Mouse (Mus musculus) G1E (cell line): ENCODE results near the gene Trappc2. TPM values are rescaled to one million over a fixed set of nuclear protein-coding genes. Genes with fewer than 3 reads are reported as not detected.
A peak's percentile ranks its signal among the peaks of the same experiment; 100 is the strongest.

ENCODE experiments used
- ATAC-seq: 2 replicates; pipeline ENCODE4 v1.8.0; 2016; ENCODE audit warnings: mild to moderate bottlenecking; ENCODE audit not compliant: insufficient number of reproducible peaks, poor library complexity, low FRiP score, severe bottlenecking; ENCODE audit errors: extremely low read depth
- DNase-seq: peaks from one replicate; pipeline ENCODE4 v3.0.0; 2012; ENCODE audit warnings: low spot score
- H3K27me3 ChIP-seq: 2 replicates; pipeline ENCODE4 v1.6.1; 2012; ENCODE audit warnings: mild to moderate bottlenecking, low read length, inconsistent platforms; ENCODE audit not compliant: insufficient read depth
- H3K36me3 ChIP-seq: replicated peaks from 2 replicates; pipeline ENCODE3; 2012; ENCODE audit warnings: mild to moderate bottlenecking, inconsistent platforms
- H3K4me1 ChIP-seq: 2 replicates; pipeline ENCODE4 v1.6.1; 2012; ENCODE audit warnings: low read depth, low read length, inconsistent platforms, mixed read lengths; ENCODE audit not compliant: insufficient read depth
- H3K4me3 ChIP-seq: 2 replicates; pipeline ENCODE4 v1.5.1; 2012; ENCODE audit warnings: low read depth, mild to moderate bottlenecking, inconsistent platforms, low read length, moderate library complexity, mixed read lengths
- H3K9me3 ChIP-seq: replicated peaks from 2 replicates; pipeline ENCODE4 v1.6.1; 2012; ENCODE audit warnings: inconsistent platforms
- CTCF ChIP-seq: IDR thresholded peaks from 2 replicates; pipeline ENCODE4 v1.5.1; 2012; ENCODE audit warnings: low read depth, low read length, inconsistent platforms, mixed read lengths
- GATA1 ChIP-seq: IDR thresholded peaks from 2 replicates; pipeline ENCODE4 v1.6.1; 2012; ENCODE audit warnings: borderline replicate concordance, low read length, inconsistent platforms, mixed read lengths
- GATA2 ChIP-seq: IDR thresholded peaks from 2 replicates; pipeline ENCODE4 v1.6.1; 2012; ENCODE audit warnings: low read depth, low read length, inconsistent platforms, borderline replicate concordance
- POLR2AphosphoS5 ChIP-seq: IDR thresholded peaks from 2 replicates; pipeline ENCODE4 v1.6.1; 2012; ENCODE audit warnings: low read depth, low read length, inconsistent platforms; ENCODE audit not compliant: insufficient replicate concordance
- TAL1 ChIP-seq: conservative IDR thresholded peaks from 2 replicates; pipeline ENCODE4 v1.6.1; 2012; ENCODE audit warnings: low read depth, low read length, inconsistent platforms, mixed read lengths
- polyA plus RNA-seq: library from polyadenylated mRNA; stranded (reverse); fragments of >175 nt; gene quantifications from 2 replicates; pipeline ENCODE4 v1.2.3, GENCODE M21; 2012
- total RNA-seq, 2 experiments: library from RNA; stranded (forward) in 1 of 2; stranded (reverse) in 1 of 2; fragments of 200-1000 nt in 1 of 2; fragments of >200 nt in 1 of 2; fragmentation: Nextera tagmentation in 1 of 2; gene quantifications; 2 replicates each; pipeline ENCODE4 v1.2.3; 2014 to 2017

Gene Trappc2
- 11.7 and 14.0 TPM in 2 replicates for total RNA-seq (2014; fragmentation: Nextera tagmentation)
- 13.4 and 14.0 TPM in 2 replicates for total RNA-seq (2017)
- polyA plus RNA-seq = 0.13 and 0.26 TPM in 2 replicates

DNA sequence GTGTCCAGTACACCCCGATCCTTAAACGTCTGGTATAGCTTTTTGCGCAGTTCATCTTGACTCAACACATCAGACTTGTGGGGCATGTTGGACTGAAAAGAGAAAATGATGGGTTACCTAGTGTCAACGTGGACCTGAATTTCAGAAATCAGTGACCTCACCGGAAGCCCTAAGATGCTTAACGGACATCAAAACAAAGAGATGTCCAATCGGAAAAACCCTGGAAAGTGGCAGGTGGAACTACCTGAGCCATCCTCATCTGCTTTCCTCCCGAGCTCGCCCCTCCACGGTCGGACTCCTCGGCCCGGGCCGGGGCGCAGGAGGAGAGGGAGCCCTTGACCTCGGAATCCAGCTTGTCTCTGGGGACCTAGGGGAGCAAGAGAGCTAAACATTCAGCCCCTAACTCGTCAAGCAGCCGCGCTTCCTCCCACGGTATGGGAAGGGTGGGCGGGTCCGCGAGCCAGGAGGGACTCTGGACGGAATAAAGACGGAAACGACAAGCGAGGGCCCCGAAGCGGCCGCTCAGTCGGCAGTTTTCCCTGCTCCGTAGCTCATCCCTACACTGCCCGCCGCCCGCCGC lies at the start of gene Trappc2:
Gene Trappc2 (plus strand): TSS at position 539 of the 580 bp plus-strand sequence.
- peaks cover 4% of the 10 kb centered on the region for H3K4me1 ChIP-seq
- TF ChIP-seq TAL1 (no peak), GATA1 (no peak), POLR2AphosphoS5 (no peak), GATA2 (no peak), CTCF (no peak)
- no peaks in the 10 kb centered on the region for H3K9me3 ChIP-seq
- no peaks in the 10 kb centered on the region for H3K27me3 ChIP-seq
- DNase-seq (peak; percentile 5), ATAC-seq (no peak)
- peak within 1 kb of the TSS; percentile 79 for H3K4me3 ChIP-seq
- peaks cover 22% of the 10 kb centered on the region for H3K36me3 ChIP-seq

DNA sequence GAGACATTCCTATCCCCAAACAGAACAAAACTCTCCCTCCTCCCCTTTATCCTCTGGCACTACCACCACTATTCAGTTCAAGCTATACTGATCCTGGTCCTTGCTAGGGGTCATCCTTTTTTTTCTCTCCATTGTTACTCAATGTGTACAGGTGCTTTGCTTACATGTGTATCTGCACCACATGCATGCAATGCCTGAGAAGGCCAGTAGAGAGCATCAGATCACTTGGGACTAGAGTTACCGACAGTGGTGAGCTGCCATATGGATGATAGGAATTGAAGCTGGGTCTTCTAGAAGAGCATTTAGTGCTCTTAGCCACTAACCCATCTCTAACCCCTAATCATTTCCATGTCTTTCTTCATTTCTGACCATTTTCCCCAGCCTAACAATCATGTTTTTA lies 46.6 kb upstream of the Trappc2 start:
- Histone ChIP-seq H3K27me3 (no peaks in the 10 kb centered on the region), H3K4me3 (no peak overlapping the region), H3K36me3 (peaks cover 26% of the 10 kb centered on the region), H3K9me3 (no peaks in the 10 kb centered on the region), H3K4me1 (no peaks in the 10 kb centered on the region)
- ATAC-seq = no peak
- TF ChIP-seq GATA2 (no peak), POLR2AphosphoS5 (no peak)
- no peak for DNase-seq

DNA sequence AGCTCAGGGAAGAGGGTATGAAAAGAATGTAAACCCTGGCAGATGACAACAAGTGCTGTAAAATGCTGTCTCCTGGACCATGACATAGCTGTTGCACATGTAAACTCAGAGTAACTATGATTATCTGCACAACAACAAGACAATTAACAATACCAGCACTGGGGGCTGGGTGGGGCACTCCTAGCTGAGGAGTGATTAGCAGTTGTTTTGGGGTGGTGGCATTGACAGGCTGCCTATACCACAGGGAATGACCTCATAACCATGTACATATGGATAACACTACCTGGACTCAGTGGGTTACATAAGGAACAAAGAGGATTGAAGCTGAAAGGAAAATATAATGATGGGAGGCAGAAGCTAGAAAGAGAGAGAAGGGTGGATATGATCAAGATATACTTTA lies 32.5 kb upstream of the Trappc2 start:
- peaks cover 61% of the 10 kb centered on the region for H3K36me3 ChIP-seq
- ATAC-seq = no peak
- no peak for DNase-seq
- no peaks in the 10 kb centered on the region for H3K4me1 ChIP-seq
- TF ChIP-seq POLR2AphosphoS5 (no peak), TAL1 (no peak), GATA2 (no peak), GATA1 (no peak), CTCF (no peak)
- no peak overlapping the region for H3K4me3 ChIP-seq
- H3K9me3 ChIP-seq = no peaks in the 10 kb centered on the region
- H3K27me3 ChIP-seq = no peaks in the 10 kb centered on the region

DNA sequence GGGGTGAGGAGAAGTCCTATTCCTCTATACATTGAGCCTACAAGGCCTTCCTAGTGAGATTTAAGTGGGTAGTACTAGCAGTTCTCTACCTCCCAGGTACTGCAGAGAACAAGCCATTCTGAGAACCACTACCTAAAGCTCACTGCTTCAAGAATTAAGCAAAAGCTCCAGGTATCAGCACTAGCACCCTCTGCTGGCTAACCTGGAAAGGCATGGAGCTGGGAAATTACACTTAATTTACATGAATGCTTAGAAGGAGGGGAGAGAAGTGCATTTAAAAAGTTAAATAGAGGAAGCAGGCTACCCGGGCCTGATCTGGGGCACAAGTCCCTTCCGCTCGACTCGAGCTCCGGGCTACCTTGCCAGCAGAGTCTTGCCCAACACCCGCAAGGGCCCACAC lies 24.2 kb upstream of the Trappc2 start:
- no peaks in the 10 kb centered on the region for H3K4me1 ChIP-seq
- H3K36me3 ChIP-seq = peaks cover 18% of the 10 kb centered on the region
- ATAC-seq (no peak), DNase-seq (no peak)
- H3K4me3 ChIP-seq = no peak overlapping the region
- H3K27me3 ChIP-seq = no peaks in the 10 kb centered on the region
- H3K9me3 ChIP-seq = no peaks in the 10 kb centered on the region
- no peak for TF ChIP-seq GATA2

DNA sequence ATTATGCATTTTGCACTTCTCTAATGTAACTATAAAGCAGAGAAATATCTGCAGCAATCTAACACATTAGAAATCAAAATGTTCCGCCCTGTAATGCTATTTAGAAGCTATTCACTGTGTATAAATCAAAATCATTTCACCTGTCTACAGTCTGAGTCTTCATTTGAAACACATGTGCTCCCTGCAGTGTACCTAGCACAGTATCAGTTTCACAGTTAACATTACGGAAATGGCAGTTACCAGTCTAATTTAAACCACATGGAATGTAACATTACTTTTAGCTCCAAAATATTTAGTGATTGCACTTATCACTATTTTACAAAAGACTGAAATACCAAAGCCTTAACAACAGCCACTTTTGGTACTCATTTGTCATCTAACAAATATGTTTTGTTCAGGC lies 5.6 kb upstream of the Trappc2 start:
- peaks cover 4% of the 10 kb centered on the region for H3K4me1 ChIP-seq
- peaks cover 34% of the 10 kb centered on the region for H3K36me3 ChIP-seq
- no peak for DNase-seq
- H3K27me3 ChIP-seq = no peaks in the 10 kb centered on the region
- no peak for TF ChIP-seq GATA1
- ATAC-seq = no peak
- no peaks in the 10 kb centered on the region for H3K9me3 ChIP-seq
- no peak overlapping the region for H3K4me3 ChIP-seq

DNA sequence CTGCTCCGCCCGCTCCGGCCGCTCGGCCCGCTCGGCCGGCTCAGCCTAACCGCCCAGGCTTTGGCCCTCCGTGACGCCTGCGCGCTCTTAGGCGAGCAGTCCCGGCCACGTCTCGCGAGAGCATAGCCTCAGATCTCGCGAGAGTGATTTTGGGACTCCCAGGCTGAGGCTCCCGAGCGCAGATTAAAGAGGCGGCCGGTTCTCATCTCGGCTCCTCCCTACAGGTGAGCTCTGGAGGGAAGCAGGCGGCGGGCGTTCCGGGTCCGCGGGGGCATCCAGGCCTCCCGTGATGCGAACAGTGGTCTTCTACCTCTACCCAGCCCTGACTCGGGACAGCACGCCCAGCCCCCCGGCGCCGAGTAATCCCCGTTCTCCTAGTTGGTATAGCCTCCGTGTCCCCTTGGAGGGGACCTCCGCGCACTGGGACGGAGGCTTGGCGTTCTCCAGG lies 266 bp downstream of the Trappc2 start, which contains the start of gene Ofd1:
Gene Ofd1 (minus strand): TSS at position 89 of the 448 bp plus-strand sequence.
- peaks cover 19% of the 10 kb centered on the region for H3K36me3 ChIP-seq
- no peaks in the 10 kb centered on the region for H3K27me3 ChIP-seq
- DNase-seq (peak; percentile 77), ATAC-seq (peak; percentile 91)
- H3K4me1 ChIP-seq = peaks cover 4% of the 10 kb centered on the region
- H3K9me3 ChIP-seq = no peaks in the 10 kb centered on the region
- TF ChIP-seq POLR2AphosphoS5 (no peak), TAL1 (no peak), GATA2 (no peak), CTCF (no peak), GATA1 (no peak)
- peak within 1 kb of the TSS; percentile 79 for H3K4me3 ChIP-seq

DNA sequence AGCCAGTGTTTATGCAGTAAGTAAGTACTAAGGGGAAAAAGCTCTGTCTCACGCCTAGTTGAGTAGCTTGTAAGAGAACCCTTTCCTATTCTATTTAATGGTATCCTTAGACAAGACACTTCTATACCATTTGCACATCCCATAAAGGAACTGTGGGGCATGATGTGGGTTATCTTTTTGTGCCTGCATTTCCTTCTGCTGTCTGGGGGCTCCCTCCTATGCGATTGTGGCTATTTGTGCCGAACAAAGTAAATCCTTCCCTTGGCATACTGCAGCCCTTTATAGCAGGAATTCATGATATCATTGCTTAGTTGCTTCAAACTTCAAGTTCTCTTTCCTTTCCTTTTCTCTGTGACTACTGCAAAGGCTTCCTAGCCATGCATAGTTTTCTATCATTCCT lies 4.2 kb downstream of the Trappc2 start:
- DNase-seq = no peak
- Histone ChIP-seq H3K4me1 (peaks cover 3% of the 10 kb centered on the region), H3K4me3 (no peak overlapping the region), H3K36me3 (peaks cover 16% of the 10 kb centered on the region), H3K27me3 (no peaks in the 10 kb centered on the region), H3K9me3 (no peaks in the 10 kb centered on the region)
- TF ChIP-seq GATA2 = no peak
- TF ChIP-seq GATA1 = no peak
- no peak for TF ChIP-seq TAL1
- TF ChIP-seq CTCF = no peak
- no peak for ATAC-seq
